Mouse (Mus musculus) layer of hippocampus, adult 2 months (tissue): Measurements from ENCODE around the gene Hcn1. TPM values are rescaled to one million over a fixed set of nuclear protein-coding genes. Genes with fewer than 3 reads are reported as not detected.

ENCODE experiments used
- DNase-seq, 2 experiments: peaks; one replicate each; pipeline ENCODE4 v3.0.0; 2022; ENCODE audit warnings: low spot score in 2 of 2
- H3K27ac ChIP-seq: fragments of 200-600 bp; 2 replicates; pipeline ENCODE4 v1.8.1; 2022
- H3K4me3 ChIP-seq: fragments of 200-600 bp; 2 replicates; pipeline ENCODE4 v1.8.1; 2022; ENCODE audit warnings: mild to moderate bottlenecking
- CTCF ChIP-seq: fragments of 200-600 bp; conservative IDR thresholded peaks from 2 replicates; pipeline ENCODE4 v1.8.1; 2022; ENCODE audit warnings: antibody characterized with exemption, mild to moderate bottlenecking, moderate library complexity
- total RNA-seq, 2 experiments: library from RNA; stranded (reverse); gene quantifications; 2 replicates each; pipeline ENCODE4 v1.2.3; 2021

Hcn1 gene
- total RNA-seq, 2 experiments from 2014 or later = 39.2 to 39.8 TPM

GRCm38 (mm10) chr13:117847290-117847689 is 245.2 kb downstream of the Hcn1 start:
- Histone ChIP-seq H3K4me3 (no peak overlapping the region), H3K27ac (no peak overlapping the region)
- TF ChIP-seq CTCF = no peak
- DNase-seq = no peak

GRCm38 (mm10) chr13:117848757-117849156 is 246.6 kb downstream of the Hcn1 start:
- Histone ChIP-seq H3K4me3 (no peak overlapping the region), H3K27ac (no peak overlapping the region)
- no peak for TF ChIP-seq CTCF
- DNase-seq = no peak

GRCm38 (mm10) chr13:117851954-117852710 is 250.0 kb downstream of the Hcn1 start:
- Histone ChIP-seq H3K27ac (peak overlapping the region; percentile 49; the same call in 1 of the 2 replicates), H3K4me3 (no peak overlapping the region)
- no peak for TF ChIP-seq CTCF
- peak in 1 of 2 experiments; percentile 21 for DNase-seq

GRCm38 (mm10) chr13:117852711-117853051 is 250.6 kb downstream of the Hcn1 start:
- TF ChIP-seq CTCF = no peak
- H3K27ac ChIP-seq = peak overlapping the region; percentile 49

GRCm38 (mm10) chr13:117858416-117858815 is 256.3 kb downstream of the Hcn1 start:
- no peak for DNase-seq
- no peak overlapping the region for H3K27ac ChIP-seq
- H3K4me3 ChIP-seq = no peak overlapping the region
- TF ChIP-seq CTCF = no peak

More at GRCm38 (mm10) chr13:117852711-117853051, 250.6 kb downstream of the Hcn1 start:
- no peak overlapping the region for H3K4me3 ChIP-seq
- DNase-seq = no peak

- H3K4me3 ChIP-seq = no peak overlapping the region
- DNase-seq = no peak
- no peak for TF ChIP-seq CTCF
- peak overlapping the region; percentile 8; the same call in 1 of the 2 replicates for H3K27ac ChIP-seq
These were observed 275.7 kb downstream of the Hcn1 start for GRCm38 (mm10) chr13:117877787-117878186.

- H3K27ac ChIP-seq = no peak overlapping the region
- TF ChIP-seq CTCF = no peak
- DNase-seq = no peak
- H3K4me3 ChIP-seq = no peak overlapping the region
These were observed 278.5 kb downstream of the Hcn1 start for GRCm38 (mm10) chr13:117880471-117881225.

- no peak for TF ChIP-seq CTCF
- Histone ChIP-seq H3K4me3 (no peak overlapping the region), H3K27ac (no peak overlapping the region)
- no peak for DNase-seq
These were observed 290.0 kb downstream of the Hcn1 start for GRCm38 (mm10) chr13:117892076-117892475.

- H3K27ac ChIP-seq = no peak overlapping the region
- TF ChIP-seq CTCF = no peak
- H3K4me3 ChIP-seq = no peak overlapping the region
- no peak for DNase-seq
These were observed 295.9 kb downstream of the Hcn1 start for GRCm38 (mm10) chr13:117898052-117898451.

GRCm38 (mm10) chr13:117907801-117908200 is 305.7 kb downstream of the Hcn1 start:
- TF ChIP-seq CTCF = no peak
- DNase-seq = no peak
- Histone ChIP-seq H3K27ac (no peak overlapping the region), H3K4me3 (no peak overlapping the region)

- Histone ChIP-seq H3K4me3 (no peak overlapping the region), H3K27ac (no peak overlapping the region)
- TF ChIP-seq CTCF = no peak
- DNase-seq = no peak
These were observed 327.6 kb downstream of the Hcn1 start for GRCm38 (mm10) chr13:117929734-117930133.

GRCm38 (mm10) chr13:117931746-117932145 is 329.6 kb downstream of the Hcn1 start:
- no peak overlapping the region for H3K4me3 ChIP-seq
- no peak for TF ChIP-seq CTCF
- DNase-seq = no peak
- H3K27ac ChIP-seq = no peak overlapping the region

GRCm38 (mm10) chr13:117938761-117939160 is 336.6 kb downstream of the Hcn1 start:
- TF ChIP-seq CTCF = no peak
- H3K4me3 ChIP-seq = no peak overlapping the region
- DNase-seq = no peak
- peak overlapping the region; percentile 56; the same call in 1 of the 2 replicates for H3K27ac ChIP-seq
